Mouse (Mus musculus): ENCODE data around the gene BC030867.
"Not testable (repeated sequence)": the region's sequence is repeated elsewhere in the genome, so short reads cannot be mapped to it uniquely, and the experiment has no call there.

Gene BC030867

DNA sequence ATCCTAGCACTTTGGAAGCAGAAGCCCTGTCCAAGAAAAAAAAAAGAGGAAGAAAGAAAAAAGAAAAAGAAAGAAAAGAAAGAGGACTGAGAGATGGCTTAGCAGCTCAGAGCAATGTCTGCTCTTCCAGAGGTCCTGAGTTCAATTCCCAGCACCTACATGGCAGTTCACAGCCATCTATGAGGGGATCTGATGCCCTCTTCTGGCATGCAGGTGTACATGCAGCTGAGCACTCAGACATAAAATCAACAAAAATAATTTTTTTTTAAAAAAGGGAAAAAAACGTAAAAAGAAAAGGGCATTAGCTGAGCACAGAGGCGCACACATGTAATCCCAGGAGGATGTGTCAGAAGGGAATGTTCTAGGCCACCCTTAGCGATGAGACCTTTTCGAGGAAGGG lies 1.8 kb upstream of the BC030867 start:
- DNase-seq (ENCODE audit: inconsistent age in 2 of 2, low spot score in 1 of 2) = no peak

DNA sequence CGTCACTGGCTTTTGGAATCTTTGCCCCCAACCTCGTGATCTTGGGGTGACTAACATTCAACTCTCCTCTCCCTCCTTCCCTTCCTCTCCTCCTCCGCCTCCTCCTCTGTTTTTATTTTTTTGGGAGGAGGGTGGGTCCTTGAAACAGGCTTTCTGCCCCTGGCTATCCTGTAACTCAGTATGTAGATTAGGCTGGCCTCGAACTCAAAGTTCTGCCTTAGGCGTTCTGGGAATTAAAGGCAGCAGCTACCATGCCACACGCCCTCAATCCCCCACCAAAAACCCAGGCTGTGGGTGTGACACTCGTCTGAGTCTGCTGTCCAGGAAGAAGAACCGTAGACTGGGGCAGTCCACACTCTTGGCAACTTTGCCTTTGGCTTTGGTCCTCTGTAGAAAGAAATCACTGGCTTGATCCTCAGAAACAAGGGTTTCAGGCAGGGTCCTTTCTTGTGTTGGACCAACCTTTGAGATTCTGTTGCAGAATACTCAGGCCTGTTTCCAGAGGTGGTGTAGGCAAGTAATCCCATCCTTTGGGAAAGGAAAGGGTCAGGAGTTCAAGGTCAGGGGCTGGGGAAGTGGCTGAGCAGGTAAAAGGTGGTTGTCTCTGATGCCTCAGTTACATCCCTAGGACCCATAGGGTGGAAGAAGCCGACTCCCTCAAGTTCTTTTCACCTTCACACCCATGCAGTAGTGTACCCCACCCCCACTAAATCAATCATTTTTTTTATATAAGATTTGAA lies 839 bp downstream of the BC030867 start:
- peak in 1 of 2 experiments; percentile 35 for DNase-seq (ENCODE audit: inconsistent age in 2 of 2, low spot score in 1 of 2)

DNA sequence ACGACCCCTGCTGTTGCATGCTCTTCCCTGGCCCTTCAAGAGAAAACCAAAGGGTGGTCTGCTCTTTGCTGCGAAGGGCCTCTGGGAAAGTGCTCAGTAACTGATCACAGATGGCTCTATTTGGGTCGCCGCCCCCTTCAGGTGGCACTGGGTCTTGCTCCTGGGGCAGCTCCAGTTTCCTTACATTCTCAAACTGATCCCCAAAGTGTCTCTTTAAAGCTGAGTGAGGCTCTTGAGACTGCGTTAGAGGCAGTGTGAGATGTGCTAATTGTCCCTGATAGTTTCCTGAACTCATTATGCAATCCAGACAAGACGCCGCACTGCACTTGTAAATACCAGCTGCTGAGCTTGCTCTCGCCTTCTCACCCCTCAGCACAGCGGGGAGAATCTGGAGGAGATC lies 8.8 kb downstream of the BC030867 start:
- no peak for DNase-seq (ENCODE audit: inconsistent age in 2 of 2, low spot score in 1 of 2)

DNA sequence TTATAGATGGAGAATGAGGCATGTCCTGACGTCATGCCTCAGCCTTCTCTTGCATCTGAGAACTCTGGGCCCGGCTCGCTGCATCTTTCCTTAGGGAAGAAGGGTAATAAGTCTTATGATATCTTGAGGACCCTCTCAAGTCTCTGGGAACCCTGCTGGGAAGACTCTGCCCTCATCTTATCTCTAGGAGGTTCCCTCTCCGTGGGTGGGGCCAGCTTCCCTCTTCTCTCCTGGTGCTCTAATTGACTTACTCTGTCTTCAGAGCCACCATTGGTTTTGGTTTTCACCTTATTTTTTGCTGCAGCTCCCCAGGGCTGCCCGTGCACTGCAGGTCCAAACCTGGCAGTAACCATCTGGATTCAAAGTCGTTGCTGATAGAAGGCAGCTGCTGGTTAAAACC lies 9.4 kb downstream of the BC030867 start:
- DNase-seq (ENCODE audit: inconsistent age in 2 of 2, low spot score in 1 of 2) = no peak

DNA sequence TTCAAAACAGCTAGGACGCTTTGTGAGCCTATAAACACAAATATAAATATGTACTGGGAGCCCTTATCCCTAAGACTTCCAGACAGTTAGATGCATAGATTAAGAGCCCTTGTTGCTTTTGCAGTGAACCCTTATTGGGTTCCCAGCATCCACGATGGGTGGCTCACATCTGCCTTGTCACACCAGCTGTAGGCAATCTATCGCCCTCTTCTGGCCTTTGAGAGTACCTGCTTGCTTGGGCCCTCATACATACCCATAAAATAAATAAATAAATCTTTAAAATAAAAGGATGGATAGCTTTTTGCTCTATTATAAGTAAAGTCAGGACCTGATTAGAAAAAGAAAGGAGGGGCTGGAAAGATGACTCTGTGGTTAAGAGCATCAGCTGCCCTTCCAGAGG lies 9.8 kb downstream of the BC030867 start:
- DNase-seq (ENCODE audit: inconsistent age in 2 of 2, low spot score in 1 of 2) = no peak

- no peak for DNase-seq (ENCODE audit: inconsistent age in 2 of 2, low spot score in 1 of 2)
These were observed 14.5 kb downstream of the BC030867 start for GRCm38 (mm10) chr11:102263211-102263610.

DNA sequence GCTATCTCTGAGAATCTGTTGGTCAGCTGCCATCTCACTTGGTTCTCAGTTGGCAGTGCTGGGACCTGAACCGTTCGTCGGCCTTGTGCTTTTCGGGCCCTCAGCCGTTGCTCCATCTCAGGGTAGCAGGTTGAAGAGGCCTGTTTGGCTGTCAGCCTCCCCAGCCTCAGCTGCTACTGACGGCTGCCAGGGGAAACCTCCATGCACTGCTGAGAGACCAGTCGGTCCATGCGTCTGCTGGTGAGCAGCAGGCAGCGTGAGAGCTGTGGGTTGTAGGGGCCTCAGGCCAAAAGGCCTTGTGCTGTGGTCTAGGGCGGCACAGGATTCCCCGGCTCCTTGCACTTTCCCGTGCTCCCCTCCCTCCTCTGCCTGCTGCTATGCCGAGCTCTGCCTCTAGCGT lies 17.1 kb downstream of the BC030867 start:
- DNase-seq (ENCODE audit: inconsistent age in 2 of 2, low spot score in 1 of 2) = no peak

DNA sequence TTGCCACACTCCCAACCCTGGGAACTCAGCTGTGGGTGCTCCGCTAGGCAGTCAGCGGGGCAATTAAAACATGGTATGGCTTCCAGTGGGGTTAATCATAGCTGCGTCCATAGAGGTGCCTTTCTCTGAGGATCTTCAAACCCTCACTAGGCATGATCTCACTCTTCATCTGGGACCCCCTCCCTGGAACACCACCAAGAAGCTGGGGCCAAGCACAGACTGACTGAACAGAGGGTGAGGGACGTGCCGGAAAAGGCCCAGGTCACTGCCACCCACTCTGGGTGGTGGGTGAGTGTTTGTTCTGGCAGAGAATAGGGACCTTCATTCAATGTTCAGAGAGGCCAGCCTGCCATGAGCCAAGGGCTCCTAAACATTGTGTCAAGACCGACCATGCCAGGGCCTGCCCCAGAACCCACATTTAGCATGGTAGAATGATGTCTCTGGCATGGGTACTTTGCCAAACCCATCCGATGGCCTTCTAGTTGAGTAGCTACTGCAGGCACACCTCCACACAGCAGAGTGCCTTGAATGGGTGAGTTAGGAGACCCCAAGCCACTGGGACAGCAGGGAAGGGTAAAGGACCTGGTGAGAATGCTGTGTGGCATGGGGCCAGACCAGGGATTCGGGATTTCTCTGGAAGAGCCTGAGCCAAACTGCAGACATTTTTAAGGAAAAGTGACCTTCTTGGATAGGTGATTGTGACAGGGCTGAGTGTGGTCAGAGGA lies 18.1 kb downstream of the BC030867 start:
- DNase-seq (ENCODE audit: inconsistent age in 2 of 2, low spot score in 1 of 2) = no peak

GRCm38 (mm10) chr11:102267480-102267879 lies 18.8 kb downstream of the BC030867 start:
- peak; percentile 81 to 91 for DNase-seq (ENCODE audit: inconsistent age in 2 of 2, low spot score in 1 of 2)

DNA sequence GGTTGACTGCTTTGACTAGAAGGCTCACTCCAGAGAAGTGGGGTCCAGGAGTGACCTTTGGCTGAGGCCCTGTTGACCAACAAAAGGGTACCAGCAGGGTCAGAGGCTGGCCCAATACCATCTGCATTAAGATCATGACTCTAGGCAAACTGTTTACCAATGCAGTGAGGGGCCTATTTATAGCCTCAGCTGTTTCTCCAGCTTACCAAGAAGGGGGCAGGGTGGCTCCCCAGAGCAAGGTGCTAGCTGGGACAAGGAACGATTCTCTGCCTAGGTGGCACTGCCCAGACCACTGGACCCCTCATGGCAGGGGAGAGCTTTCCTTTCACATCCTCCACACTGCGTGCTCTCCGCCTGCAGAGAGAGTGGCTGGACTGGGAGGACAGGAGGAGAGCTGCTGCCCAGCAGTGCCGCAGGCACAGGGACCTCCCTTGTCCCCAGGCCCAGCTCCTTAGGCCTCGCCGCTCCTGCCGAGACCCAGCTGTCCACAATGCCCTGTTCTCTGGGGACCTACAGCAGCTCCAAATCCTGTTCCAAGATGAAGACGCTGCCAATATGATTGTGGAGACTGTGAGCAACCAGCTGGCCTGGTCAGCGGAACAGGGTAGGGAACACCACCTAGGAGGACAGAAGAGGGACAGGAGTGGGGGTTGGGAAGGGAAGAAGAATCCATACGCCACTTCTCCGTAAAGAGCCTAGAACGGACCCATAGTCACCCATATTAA lies 20.0 kb downstream of the BC030867 start, which contains the start of gene Asb16:
Asb16 (plus strand) TSS at position 224 of the 725 bp plus-strand sequence.
- no peak for DNase-seq (ENCODE audit: inconsistent age in 2 of 2, low spot score in 1 of 2)

GRCm38 (mm10) chr11:102276411-102276915 lies 27.8 kb downstream of the BC030867 start:
- peak; percentile 61 to 79 for DNase-seq (ENCODE audit: inconsistent age in 2 of 2, low spot score in 1 of 2)

- DNase-seq (ENCODE audit: inconsistent age in 2 of 2, low spot score in 1 of 2) = no peak
These were observed 29.1 kb downstream of the BC030867 start for GRCm38 (mm10) chr11:102277754-102278153.

GRCm38 (mm10) chr11:102279595-102279994 lies 30.9 kb downstream of the BC030867 start:
- no peak for DNase-seq (ENCODE audit: inconsistent age in 2 of 2, low spot score in 1 of 2)

GRCm38 (mm10) chr11:102280267-102280666 lies 31.6 kb downstream of the BC030867 start:
- not testable (repeated sequence) for DNase-seq (ENCODE audit: inconsistent age in 2 of 2, low spot score in 1 of 2)

GRCm38 (mm10) chr11:102283922-102284321 lies 35.2 kb downstream of the BC030867 start:
- DNase-seq (ENCODE audit: inconsistent age in 2 of 2, low spot score in 1 of 2) = no peak

DNA sequence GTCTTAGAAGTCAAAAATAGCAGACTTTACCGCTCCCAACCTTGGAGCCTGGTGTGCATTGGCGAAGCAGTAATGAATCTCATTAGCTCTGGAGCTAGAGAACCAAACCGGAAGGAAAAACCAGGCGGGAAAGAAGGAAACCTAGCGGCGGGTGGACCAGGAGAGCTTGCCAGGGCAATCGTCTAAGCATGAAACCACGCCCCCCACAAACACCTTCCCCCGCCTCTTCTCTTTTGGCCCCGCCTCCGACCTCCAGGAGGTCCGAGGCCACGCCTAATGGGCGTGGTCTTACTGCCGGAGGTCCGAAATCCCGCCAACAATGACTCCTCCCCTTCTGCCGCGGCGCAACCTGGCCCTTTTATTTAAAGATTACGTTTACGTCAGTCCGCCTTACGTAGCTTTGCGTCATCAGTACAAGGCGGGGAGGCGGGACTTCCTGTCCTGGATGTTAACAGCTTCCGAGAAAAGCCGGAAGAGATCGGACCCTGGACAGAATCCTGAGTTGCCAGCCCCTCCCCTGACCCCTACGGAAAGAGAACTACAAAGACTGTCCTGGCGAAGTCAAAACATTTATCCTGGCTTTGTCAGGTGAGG lies 35.9 kb downstream of the BC030867 start, which contains the start of gene Tmub2:
Tmub2 (plus strand) TSS at position 431 of the 594 bp plus-strand sequence.
- peak; percentile 98 to 99 for DNase-seq (ENCODE audit: inconsistent age in 2 of 2, low spot score in 1 of 2)

DNA sequence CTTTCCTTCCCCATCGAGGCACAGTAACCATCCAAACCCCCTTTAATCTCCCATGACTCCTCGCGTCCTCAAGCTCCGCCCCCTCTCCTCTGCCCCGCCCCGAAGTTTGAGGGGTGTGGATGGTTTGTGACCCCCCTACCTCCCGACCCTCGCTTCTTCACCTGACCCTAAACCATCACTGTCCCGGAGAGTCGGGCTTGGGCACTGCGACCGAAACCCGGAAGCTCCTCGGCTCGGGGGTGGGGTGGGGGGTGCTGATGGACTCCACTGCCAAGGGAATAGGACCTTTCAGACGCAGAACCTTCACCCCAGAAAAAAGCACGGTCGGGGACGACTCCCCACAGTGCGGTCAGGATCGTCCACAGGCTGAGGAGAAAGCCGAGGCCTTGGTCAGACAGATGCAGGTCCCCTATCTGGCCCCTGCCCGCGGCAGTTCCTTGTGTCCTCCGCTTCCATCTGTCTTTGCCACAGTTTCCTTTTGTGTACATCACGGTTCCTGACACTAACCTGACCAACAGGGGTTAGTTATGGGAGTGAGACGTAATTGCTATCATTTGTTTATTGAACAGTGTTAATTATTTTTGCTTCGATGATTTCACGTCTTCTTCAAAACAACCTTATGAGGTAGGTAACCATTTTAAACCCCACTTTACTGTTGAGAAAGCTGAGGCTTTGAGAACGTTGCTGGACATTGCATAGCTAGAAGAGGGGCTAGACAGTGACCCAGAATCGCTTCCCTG lies 36.6 kb downstream of the BC030867 start:
- no peak for DNase-seq (ENCODE audit: inconsistent age in 2 of 2, low spot score in 1 of 2)

- peak in 1 of 2 experiments; percentile 42 for DNase-seq (ENCODE audit: inconsistent age in 2 of 2, low spot score in 1 of 2)
These were observed 38.8 kb downstream of the BC030867 start for GRCm38 (mm10) chr11:102287485-102287884.

- peak in 1 of 2 experiments; percentile 43 for DNase-seq (ENCODE audit: inconsistent age in 2 of 2, low spot score in 1 of 2)
These were observed 39.5 kb downstream of the BC030867 start for GRCm38 (mm10) chr11:102288027-102288804.
